Mouse (Mus musculus): ENCODE results near the gene Rexo2. TPM values are rescaled to one million over a fixed set of nuclear protein-coding genes. Genes with fewer than 3 reads are reported as not detected.

Rexo2 gene
- polyA plus RNA-seq, 1 experiment from 2014 or later = 84.4 TPM

DNA sequence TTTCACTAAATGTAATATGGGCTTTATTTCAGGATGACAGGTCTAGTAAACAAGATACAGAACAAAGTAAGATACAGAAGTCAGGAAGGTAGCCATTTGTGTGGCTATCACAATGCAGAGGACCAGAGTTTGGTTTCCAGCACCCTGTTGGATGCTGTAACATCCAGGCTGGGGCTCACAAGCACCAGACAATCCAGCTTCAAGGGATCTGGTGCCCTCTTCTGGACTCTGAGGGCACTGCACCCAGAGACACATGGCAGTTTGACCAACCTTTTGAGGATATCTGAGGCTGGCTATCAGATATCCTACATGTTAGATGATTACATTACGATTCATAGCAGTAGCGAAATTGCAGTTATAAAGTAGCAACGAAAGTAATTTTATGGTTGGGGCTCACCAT is 14.8 kb downstream of the Rexo2 start:
- H3K4me2 ChIP-seq (ENCODE audit: low read depth, low read length) = no peak overlapping the region
- no peaks in the 10 kb centered on the region for H3K4me1 ChIP-seq (ENCODE audit: control insufficient read depth, insufficient read depth, low read length)
- no peak overlapping the region for H3K9ac ChIP-seq (replicated peaks; ENCODE audit: low read length)
- no peaks in the 10 kb centered on the region for H3K27me3 ChIP-seq (ENCODE audit: control insufficient read depth, insufficient read depth, low read length)
- no peak overlapping the region for H3K27ac ChIP-seq (replicated peaks; ENCODE audit: low read depth, low read length)
- no peaks in the 10 kb centered on the region for H3K9me3 ChIP-seq (replicated peaks; ENCODE audit: control insufficient read depth, low read length)
- 93% methylated on average over 3 of the region's 3 CpGs for WGBS
- no peak overlapping the region for H3K4me3 ChIP-seq (ENCODE audit: low read depth, low read length)
- H3K36me3 ChIP-seq (replicated peaks; ENCODE audit: control insufficient read depth, insufficient read depth, low read depth, low read length) = no peaks in the 10 kb centered on the region; the same call in none of the 2 replicates
- no peak for DNase-seq (ENCODE audit: low spot score)
- no peak for ATAC-seq (replicated peaks; ENCODE audit: insufficient number of reproducible peaks, low FRiP score, low TSS enrichment, low read depth)

DNA sequence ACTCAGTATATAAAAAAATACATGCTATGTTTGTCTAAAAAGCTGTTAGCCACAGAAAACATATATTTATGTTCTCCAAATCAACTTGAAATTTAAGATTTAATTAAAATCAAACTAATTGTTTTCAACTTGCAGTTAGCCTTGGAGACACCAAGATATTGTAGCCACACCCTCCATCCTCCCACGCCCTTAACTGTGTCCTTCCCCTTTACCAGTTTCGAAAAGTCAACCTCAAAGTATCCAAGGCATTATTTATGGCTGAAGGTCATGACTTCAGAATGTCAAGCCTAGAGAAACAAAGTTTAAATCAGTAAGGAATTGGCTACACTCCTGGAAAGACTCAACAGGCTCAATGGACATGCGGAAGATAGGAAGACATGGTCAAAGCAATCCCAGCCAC is 18.9 kb downstream of the Rexo2 start:
- no peaks in the 10 kb centered on the region for H3K4me1 ChIP-seq (ENCODE audit: control insufficient read depth, insufficient read depth, low read length)
- H3K27ac ChIP-seq (replicated peaks; ENCODE audit: low read depth, low read length) = no peak overlapping the region
- no peaks in the 10 kb centered on the region for H3K36me3 ChIP-seq (replicated peaks; ENCODE audit: control insufficient read depth, insufficient read depth, low read depth, low read length)
- H3K9me3 ChIP-seq (replicated peaks; ENCODE audit: control insufficient read depth, low read length) = no peaks in the 10 kb centered on the region
- H3K4me3 ChIP-seq (ENCODE audit: low read depth, low read length) = no peak overlapping the region
- WGBS = 87% methylated on average over 3 of the region's 3 CpGs
- no peak for DNase-seq (ENCODE audit: low spot score)
- H3K27me3 ChIP-seq (ENCODE audit: control insufficient read depth, insufficient read depth, low read length) = no peaks in the 10 kb centered on the region
- ATAC-seq (replicated peaks; ENCODE audit: insufficient number of reproducible peaks, low FRiP score, low TSS enrichment, low read depth) = no peak
- no peak overlapping the region for H3K4me2 ChIP-seq (ENCODE audit: low read depth, low read length)
- H3K9ac ChIP-seq (replicated peaks; ENCODE audit: low read length) = no peak overlapping the region

DNA sequence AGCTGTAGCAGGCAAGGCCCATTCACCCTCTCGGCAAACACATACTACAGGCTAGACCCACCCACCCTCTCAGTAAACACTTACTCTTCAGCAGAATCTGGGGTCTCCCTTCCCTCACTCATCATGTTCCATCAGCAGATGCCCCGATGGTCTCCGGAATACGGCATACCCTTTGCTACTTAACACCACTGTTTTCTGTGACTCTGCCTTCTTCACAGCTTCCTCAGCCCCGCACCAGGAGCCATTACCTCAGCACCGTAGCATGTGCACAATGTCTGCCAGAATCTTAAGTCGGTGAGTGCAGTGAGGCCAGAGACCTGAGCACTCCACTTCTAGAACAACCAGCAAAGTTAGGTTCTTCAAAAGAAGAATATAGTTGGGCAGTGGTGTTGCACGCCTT is 19.7 kb downstream of the Rexo2 start:
- Histone ChIP-seq H3K27me3 (ENCODE audit: control insufficient read depth, insufficient read depth, low read length) (no peaks in the 10 kb centered on the region), H3K4me1 (ENCODE audit: control insufficient read depth, insufficient read depth, low read length) (no peaks in the 10 kb centered on the region), H3K4me3 (ENCODE audit: low read depth, low read length) (no peak overlapping the region), H3K9me3 (replicated peaks; ENCODE audit: control insufficient read depth, low read length) (no peaks in the 10 kb centered on the region), H3K9ac (replicated peaks; ENCODE audit: low read length) (no peak overlapping the region), H3K27ac (replicated peaks; ENCODE audit: low read depth, low read length) (no peak overlapping the region), H3K36me3 (replicated peaks; ENCODE audit: control insufficient read depth, insufficient read depth, low read depth, low read length) (no peaks in the 10 kb centered on the region), H3K4me2 (ENCODE audit: low read depth, low read length) (no peak overlapping the region)
- ATAC-seq (replicated peaks; ENCODE audit: insufficient number of reproducible peaks, low FRiP score, low TSS enrichment, low read depth) (no peak), DNase-seq (ENCODE audit: low spot score) (no peak)
- 86% methylated on average over 8 of the region's 8 CpGs for WGBS

- Histone ChIP-seq H3K27ac (replicated peaks; ENCODE audit: low read depth, low read length) (no peak overlapping the region), H3K36me3 (replicated peaks; ENCODE audit: control insufficient read depth, insufficient read depth, low read depth, low read length) (no peaks in the 10 kb centered on the region), H3K4me2 (ENCODE audit: low read depth, low read length) (no peak overlapping the region), H3K4me3 (ENCODE audit: low read depth, low read length) (no peak overlapping the region), H3K9ac (replicated peaks; ENCODE audit: low read length) (no peak overlapping the region), H3K9me3 (replicated peaks; ENCODE audit: control insufficient read depth, low read length) (no peaks in the 10 kb centered on the region), H3K27me3 (ENCODE audit: control insufficient read depth, insufficient read depth, low read length) (no peaks in the 10 kb centered on the region), H3K4me1 (ENCODE audit: control insufficient read depth, insufficient read depth, low read length) (no peaks in the 10 kb centered on the region)
- no peak for ATAC-seq (replicated peaks; ENCODE audit: insufficient number of reproducible peaks, low FRiP score, low TSS enrichment, low read depth)
- no peak for DNase-seq (ENCODE audit: low spot score)
- WGBS = 95% methylated on average over 5 of the region's 5 CpGs
Measured at GRCm38 (mm10) chr9:48459391-48459790, 21.0 kb downstream of the Rexo2 start.

DNA sequence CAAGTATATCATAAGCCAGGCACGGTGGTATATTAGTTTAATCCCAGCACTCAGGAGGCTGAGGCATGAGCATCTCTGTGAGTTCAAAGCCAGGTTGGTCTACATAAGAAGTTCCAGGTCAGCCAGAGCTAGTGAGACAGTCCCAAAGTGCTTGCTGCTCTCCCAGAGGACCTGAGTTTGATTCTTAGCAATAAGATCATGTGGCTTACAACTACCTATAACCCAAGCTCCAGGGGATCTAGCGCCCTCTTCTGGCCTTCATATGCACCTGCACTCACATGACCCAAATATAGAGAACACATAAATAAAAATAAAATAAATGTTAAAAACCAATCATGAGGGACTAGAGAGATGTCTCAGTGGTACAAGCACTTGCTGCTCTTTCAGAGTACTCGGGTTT is 21.5 kb downstream of the Rexo2 start:
- H3K27ac ChIP-seq (replicated peaks; ENCODE audit: low read depth, low read length) = no peak overlapping the region
- WGBS = 63% methylated on average over 3 of the region's 3 CpGs
- H3K4me3 ChIP-seq (ENCODE audit: low read depth, low read length) = no peak overlapping the region
- H3K9ac ChIP-seq (replicated peaks; ENCODE audit: low read length) = no peak overlapping the region
- DNase-seq (ENCODE audit: low spot score) (no peak), ATAC-seq (replicated peaks; ENCODE audit: insufficient number of reproducible peaks, low FRiP score, low TSS enrichment, low read depth) (no peak)
- H3K9me3 ChIP-seq (replicated peaks; ENCODE audit: control insufficient read depth, low read length) = no peaks in the 10 kb centered on the region
- no peaks in the 10 kb centered on the region for H3K36me3 ChIP-seq (replicated peaks; ENCODE audit: control insufficient read depth, insufficient read depth, low read depth, low read length)
- no peaks in the 10 kb centered on the region for H3K27me3 ChIP-seq (ENCODE audit: control insufficient read depth, insufficient read depth, low read length)
- H3K4me1 ChIP-seq (ENCODE audit: control insufficient read depth, insufficient read depth, low read length) = no peaks in the 10 kb centered on the region
- H3K4me2 ChIP-seq (ENCODE audit: low read depth, low read length) = no peak overlapping the region

DNA sequence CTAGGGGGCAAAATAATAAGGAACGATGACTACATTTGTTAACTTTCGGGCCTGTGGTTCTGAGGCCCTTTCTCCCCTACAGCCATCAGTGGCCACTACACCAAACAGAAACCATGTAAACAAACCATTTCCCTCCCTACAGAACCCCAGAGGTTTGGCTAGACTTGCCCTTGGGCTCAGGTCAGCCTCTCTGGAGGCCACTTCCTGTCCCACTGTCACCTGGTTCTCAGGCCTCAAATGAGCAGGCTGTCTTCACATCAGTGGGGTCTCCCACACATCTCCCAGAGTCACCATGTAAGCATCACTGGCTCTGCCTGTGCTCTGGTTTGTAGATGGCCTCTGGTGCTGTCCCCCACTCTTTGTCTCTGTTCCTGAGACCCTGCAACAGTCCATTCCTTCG is 24.5 kb downstream of the Rexo2 start:
- H3K9ac ChIP-seq (replicated peaks; ENCODE audit: low read length) = no peak overlapping the region
- H3K9me3 ChIP-seq (replicated peaks; ENCODE audit: control insufficient read depth, low read length) = no peaks in the 10 kb centered on the region
- H3K27me3 ChIP-seq (ENCODE audit: control insufficient read depth, insufficient read depth, low read length) = no peaks in the 10 kb centered on the region
- H3K4me1 ChIP-seq (ENCODE audit: control insufficient read depth, insufficient read depth, low read length) = no peaks in the 10 kb centered on the region
- H3K4me3 ChIP-seq (ENCODE audit: low read depth, low read length) = no peak overlapping the region
- ATAC-seq (replicated peaks; ENCODE audit: insufficient number of reproducible peaks, low FRiP score, low TSS enrichment, low read depth) (no peak), DNase-seq (ENCODE audit: low spot score) (no peak)
- H3K4me2 ChIP-seq (ENCODE audit: low read depth, low read length) = no peak overlapping the region
- H3K36me3 ChIP-seq (replicated peaks; ENCODE audit: control insufficient read depth, insufficient read depth, low read depth, low read length) = no peaks in the 10 kb centered on the region
- H3K27ac ChIP-seq (replicated peaks; ENCODE audit: low read depth, low read length) = no peak overlapping the region
- 87% methylated on average over 3 of the region's 3 CpGs for WGBS

- Histone ChIP-seq H3K36me3 (replicated peaks; ENCODE audit: control insufficient read depth, insufficient read depth, low read depth, low read length) (no peaks in the 10 kb centered on the region), H3K4me3 (ENCODE audit: low read depth, low read length) (no peak overlapping the region), H3K9me3 (replicated peaks; ENCODE audit: control insufficient read depth, low read length) (no peaks in the 10 kb centered on the region)
Measured at GRCm38 (mm10) chr9:48450066-48450465, 30.4 kb downstream of the Rexo2 start.

GRCm38 (mm10) chr9:48447783-48448209 is 32.6 kb downstream of the Rexo2 start:
- no peaks in the 10 kb centered on the region for H3K36me3 ChIP-seq (replicated peaks; ENCODE audit: control insufficient read depth, insufficient read depth, low read depth, low read length)
- H3K9ac ChIP-seq (replicated peaks; ENCODE audit: low read length) = no peak overlapping the region
- H3K4me1 ChIP-seq (ENCODE audit: control insufficient read depth, insufficient read depth, low read length) = no peaks in the 10 kb centered on the region
- no peak overlapping the region for H3K4me3 ChIP-seq (ENCODE audit: low read depth, low read length)
- H3K9me3 ChIP-seq (replicated peaks; ENCODE audit: control insufficient read depth, low read length) = no peaks in the 10 kb centered on the region
- WGBS = 41% methylated on average over 5 of the region's 5 CpGs
- ATAC-seq (replicated peaks; ENCODE audit: insufficient number of reproducible peaks, low FRiP score, low TSS enrichment, low read depth) = no peak
- no peak overlapping the region for H3K4me2 ChIP-seq (ENCODE audit: low read depth, low read length)
- DNase-seq (ENCODE audit: low spot score) = peak; percentile 69
- no peak overlapping the region for H3K27ac ChIP-seq (replicated peaks; ENCODE audit: low read depth, low read length)
- no peaks in the 10 kb centered on the region for H3K27me3 ChIP-seq (ENCODE audit: control insufficient read depth, insufficient read depth, low read length)

More at GRCm38 (mm10) chr9:48450066-48450465, 30.4 kb downstream of the Rexo2 start:
- WGBS = 88% methylated on average over 17 of the region's 17 CpGs
- Histone ChIP-seq H3K27ac (replicated peaks; ENCODE audit: low read depth, low read length) (no peak overlapping the region), H3K4me2 (ENCODE audit: low read depth, low read length) (no peak overlapping the region), H3K4me1 (ENCODE audit: control insufficient read depth, insufficient read depth, low read length) (no peaks in the 10 kb centered on the region), H3K9ac (replicated peaks; ENCODE audit: low read length) (no peak overlapping the region), H3K27me3 (ENCODE audit: control insufficient read depth, insufficient read depth, low read length) (no peaks in the 10 kb centered on the region)
- DNase-seq (ENCODE audit: low spot score) (no peak), ATAC-seq (replicated peaks; ENCODE audit: insufficient number of reproducible peaks, low FRiP score, low TSS enrichment, low read depth) (no peak)

All from embryonic facial prominence, embryonic 11.5 days (tissue).